Mouse (Mus musculus): Measurements from ENCODE around the gene Focad. TPM values are rescaled to one million over a fixed set of nuclear protein-coding genes. Genes with fewer than 3 reads are reported as not detected.

Gene Focad
- 7.6 and 13.3 TPM in 2 replicates for polyA plus RNA-seq (2012; rRNA removed; ENCODE audit: low replicate concordance)

GRCm38 (mm10) chr4:88094062-88094767 lies at the start of gene Focad:
Gene Focad (plus strand): TSS chr4:88094629.

GRCm38 (mm10) chr4:88438326-88438989 lies 344.0 kb downstream of the Focad start, which contains the start of gene Hacd4:
Gene Hacd4 (minus strand): TSS chr4:88438928.

Other genes starting within 250 kb of the Focad start
- 5.6 and 18.8 TPM in 2 replicates for gene Mllt3, start 61.3 kb upstream of the Focad start, polyA plus RNA-seq (2012; rRNA removed; ENCODE audit: low replicate concordance)